Mouse (Mus musculus) A20 (cell line): ENCODE measurements around the gene Gm26965.
A peak's percentile ranks its signal among the peaks of the same experiment; 100 is the strongest.
"Not testable (repeated sequence)": the region's sequence is repeated elsewhere in the genome, so short reads cannot be mapped to it uniquely, and the experiment has no call there.

Source experiments
- DNase-seq: peaks from one replicate; pipeline ENCODE4 v3.0.0-alpha.2; 2011; ENCODE audit warnings: low read depth, low spot score

Gene Gm26965

GRCm38 (mm10) chr13:67525753-67526410, at the start of gene Gm26965, which contains the start of gene Zfp87:
TSS of gene Gm26965 (minus strand) at chr13:67526151.
TSS of gene Zfp87 (minus strand) at chr13:67526177.
- peak; percentile 98 for DNase-seq

- no peak for DNase-seq
Observed at GRCm38 (mm10) chr13:67572591-67573189, 46.7 kb upstream of the Gm26965 start.

- DNase-seq, result no peak
Observed at GRCm38 (mm10) chr13:67553730-67554129, 27.8 kb upstream of the Gm26965 start, which contains the start of gene Zfp748. TSS of gene Zfp748 (minus strand) at chr13:67553830.

- peak; percentile 93 for DNase-seq
Observed at GRCm38 (mm10) chr13:67552505-67553346, 26.8 kb upstream of the Gm26965 start.

GRCm38 (mm10) chr13:67545941-67546340, 20.0 kb upstream of the Gm26965 start:
- DNase-seq, result no peak

- no peak for DNase-seq
Observed at GRCm38 (mm10) chr13:67527049-67527730, 1.2 kb upstream of the Gm26965 start.

GRCm38 (mm10) chr13:67500908-67501307, 25.0 kb downstream of the Gm26965 start:
- DNase-seq, result no peak

GRCm38 (mm10) chr13:67500084-67500719, 25.7 kb downstream of the Gm26965 start, which contains the start of gene Zfp58:
TSS of gene Zfp58 (minus strand) at chr13:67500555.
- peak; percentile 89 for DNase-seq

- DNase-seq, result no peak
Observed at GRCm38 (mm10) chr13:67495631-67496030, 30.3 kb downstream of the Gm26965 start.

- no peak for DNase-seq
Observed at GRCm38 (mm10) chr13:67484424-67484811, 41.5 kb downstream of the Gm26965 start.

- DNase-seq, result peak; percentile 90
Observed at GRCm38 (mm10) chr13:67483625-67484423, 42.1 kb downstream of the Gm26965 start, which contains the start of gene Zfp874b. TSS of gene Zfp874b (minus strand) at chr13:67484258.

- DNase-seq, result peak; percentile 29
Observed at GRCm38 (mm10) chr13:67481528-67481927, 44.4 kb downstream of the Gm26965 start.

GRCm38 (mm10) chr13:67469274-67469673, 56.7 kb downstream of the Gm26965 start:
- no peak for DNase-seq

- DNase-seq, result not testable (repeated sequence)
Observed at GRCm38 (mm10) chr13:67463506-67464185, 62.3 kb downstream of the Gm26965 start.

GRCm38 (mm10) chr13:67452021-67452309, 74.0 kb downstream of the Gm26965 start:
- no peak for DNase-seq

- DNase-seq, result peak; percentile 85
Observed at GRCm38 (mm10) chr13:67451172-67452020, 74.6 kb downstream of the Gm26965 start, which contains the start of gene Zfp874a. TSS of gene Zfp874a (minus strand) at chr13:67451624.
